Comparison of ENCODE assay signal across 7 mouse cellular contexts in genomic region chr10:93611419-93612007, GRCm38 (mm10). TPM values are rescaled to one million over a fixed set of nuclear protein-coding genes. Genes with fewer than 3 reads are reported as not detected.
A peak's percentile ranks its signal among the peaks of the same experiment; 100 is the strongest.
DNase-seq lines count a peak whose midpoint lies in the region; ATAC-seq and TF ChIP-seq lines count a peak whose summit lies in the region.

No protein-coding gene starts in this region.

- H3K27ac ChIP-seq in embryonic facial prominence, embryonic 14.5 days (replicated peaks; ENCODE audit: low read depth, low read length) = no peak overlapping the region
- H3K27ac ChIP-seq in lung, embryonic 14.5 days (ENCODE audit: low read depth) = no peak overlapping the region
- H3K27ac ChIP-seq in small intestine, adult 2 months (ENCODE audit: insufficient read depth, low read depth, low read length) = no peak overlapping the region

- peak; percentile 57 to 64 for DNase-seq in right cerebral cortex, adult 2 months (ENCODE audit: low spot score in 2 of 2)
- DNase-seq in right cerebral cortex, postnatal 14 days = no peak
- peak; percentile 79 for DNase-seq in brain, adult 2 months (ENCODE audit: low read depth, low spot score)
- peak; percentile 62 for DNase-seq in embryonic facial prominence, embryonic 14.5 days (ENCODE audit: low spot score)
- DNase-seq in induced T-regulatory cell, adult 2 months (ENCODE audit: low read depth) = peak; percentile 80
- peak; percentile 90 for DNase-seq in lung, embryonic 14.5 days

- H3K36me3 ChIP-seq in embryonic facial prominence, embryonic 14.5 days (ENCODE audit: control insufficient read depth, insufficient read depth, low read length) = no peaks in the 10 kb centered on the region
- H3K36me3 ChIP-seq in lung, embryonic 14.5 days (ENCODE audit: insufficient read depth) = no peaks in the 10 kb centered on the region
- H3K36me3 ChIP-seq in small intestine, adult 2 months (ENCODE audit: control insufficient read depth, insufficient read depth, low read length) = no peaks in the 10 kb centered on the region

- 45% methylated on average over 18 of the region's 18 CpGs for WGBS in embryonic facial prominence, embryonic 14.5 days
- WGBS in lung, embryonic 14.5 days = 45% methylated on average over 18 of the region's 18 CpGs
- WGBS in small intestine, adult 2 months = 42% methylated on average over 18 of the region's 18 CpGs

- 0 out of 2 replicates have a peak overlapping the region, but pooled peaks have one; percentile 23 for H3K4me2 ChIP-seq in embryonic facial prominence, embryonic 14.5 days (ENCODE audit: low read depth, low read length)
- peak overlapping the region; percentile 10; the same call in 1 of the 2 replicates for H3K4me2 ChIP-seq in lung, embryonic 14.5 days

- no peaks in the 10 kb centered on the region for H3K4me1 ChIP-seq in embryonic facial prominence, embryonic 14.5 days (ENCODE audit: control insufficient read depth, insufficient read depth, low read length)
- H3K4me1 ChIP-seq in lung, embryonic 14.5 days (ENCODE audit: insufficient read depth) = no peaks in the 10 kb centered on the region
- no peaks in the 10 kb centered on the region for H3K4me1 ChIP-seq in small intestine, adult 2 months (ENCODE audit: control insufficient read depth, insufficient read depth, insufficient read length, low read length)

- no peak overlapping the region for H3K9ac ChIP-seq in embryonic facial prominence, embryonic 14.5 days (ENCODE audit: low read depth, low read length)
- H3K9ac ChIP-seq in lung, embryonic 14.5 days = no peak overlapping the region

- no peak; the same call in 1 of the 2 replicates for ATAC-seq in embryonic facial prominence, embryonic 14.5 days (ENCODE audit: low read depth)
- ATAC-seq in lung, embryonic 14.5 days (ENCODE audit: insufficient read depth) = no peak

- H3K27me3 ChIP-seq in embryonic facial prominence, embryonic 14.5 days (replicated peaks; ENCODE audit: control insufficient read depth, insufficient read depth, low read length) = no peaks in the 10 kb centered on the region
- no peaks in the 10 kb centered on the region for H3K27me3 ChIP-seq in lung, embryonic 14.5 days (ENCODE audit: insufficient read depth, low read length)
- H3K27me3 ChIP-seq in small intestine, adult 2 months (ENCODE audit: control insufficient read depth, insufficient read depth, low read length) = no peaks in the 10 kb centered on the region

- peak; percentile 89 for TF ChIP-seq CTCF in lung, embryonic 14.5 days (IDR thresholded peaks at IDR 0.05; ENCODE audit: low read depth)
- TF ChIP-seq CTCF in small intestine, adult 2 months (IDR thresholded peaks at IDR 0.05; ENCODE audit: extremely low read depth, insufficient read length, insufficient replicate concordance, low read depth, low read length) = peak; percentile 62; the same call in 1 of the 2 replicates

- no peak overlapping the region for H3K4me3 ChIP-seq in embryonic facial prominence, embryonic 14.5 days (ENCODE audit: low read depth, low read length)
- no peak overlapping the region for H3K4me3 ChIP-seq in lung, embryonic 14.5 days (ENCODE audit: low read depth, low read length)
- H3K4me3 ChIP-seq in small intestine, adult 2 months (ENCODE audit: low read depth, low read length) = no peak overlapping the region

- no peak for TF ChIP-seq POLR2A in small intestine, adult 2 months (IDR thresholded peaks at IDR 0.05; ENCODE audit: low read depth, low read length)

- no peaks in the 10 kb centered on the region for H3K9me3 ChIP-seq in embryonic facial prominence, embryonic 14.5 days (ENCODE audit: control insufficient read depth, low read length)
- H3K9me3 ChIP-seq in lung, embryonic 14.5 days (ENCODE audit: low read depth, low read length) = no peaks in the 10 kb centered on the region

RNA-seq across cellular contexts. Expression of gene Snrpf, which starts 22.0 kb away (rescaled TPM):
- polyA plus RNA-seq in embryonic facial prominence, embryonic 14.5 days (2014; fragmentation: Nextera tagmentation; extraction: Ambion mirVana) = 112 TPM in 2 replicates
- polyA plus RNA-seq in lung, embryonic 14.5 days (2014; fragmentation: Nextera tagmentation; extraction: Ambion mirVana) = 148 and 155 TPM in 2 replicates
- polyA plus RNA-seq in small intestine, adult 2 months (2012; rRNA removed) = 31.3 and 38.6 TPM in 2 replicates

RNA-seq across cellular contexts. Expression of gene Ntn4, which starts 29.0 kb away (rescaled TPM):
- polyA plus RNA-seq in embryonic facial prominence, embryonic 14.5 days (2014; fragmentation: Nextera tagmentation; extraction: Ambion mirVana) = 0.74 and 1.2 TPM in 2 replicates
- polyA plus RNA-seq in lung, embryonic 14.5 days (2014; fragmentation: Nextera tagmentation; extraction: Ambion mirVana) = 0.76 and 0.92 TPM in 2 replicates
- 3.9 and 5.8 TPM in 2 replicates for polyA plus RNA-seq in small intestine, adult 2 months (2012; rRNA removed)
